9 mouse cellular contexts compared by ENCODE assay signal in the genomic region with DNA sequence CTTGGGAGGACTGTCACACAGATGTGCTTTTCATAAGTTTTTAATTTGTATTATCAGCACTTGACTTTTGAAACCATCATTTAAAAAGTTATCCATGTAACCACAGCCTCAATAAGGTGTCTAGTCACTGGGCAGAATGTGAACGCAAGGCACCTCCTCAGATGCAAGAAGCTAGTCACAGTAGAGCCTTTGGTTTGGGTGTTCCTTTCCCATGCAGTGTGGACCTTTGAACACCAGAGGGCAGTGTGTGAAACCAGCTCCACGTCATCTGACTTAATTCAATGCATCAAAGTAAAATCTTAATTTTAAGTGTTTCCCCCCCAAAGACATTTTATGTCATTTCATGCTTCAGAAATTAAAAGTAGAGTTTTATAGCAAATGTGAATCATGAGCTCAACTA.
DNase-seq lines count a peak whose midpoint lies in the region; ATAC-seq and TF ChIP-seq lines count a peak whose summit lies in the region.
"Had no signal": no experiment of that assay in that cellular context is flagged by ENCODE, and none has a peak within 500 bp of the region (broad histone marks: within the 10 kb centered on the region; RNA-seq: fewer than 3 reads in every experiment).

No protein-coding gene starts in this region.

- no peak overlapping the region for H3K4me3 ChIP-seq in hindbrain, embryonic 11.5 days (ENCODE audit: low read depth, low read length)
- no peak overlapping the region for H3K4me3 ChIP-seq in hindbrain, embryonic 16.5 days (ENCODE audit: low read length)
- no peak overlapping the region for H3K4me3 ChIP-seq in forebrain, embryonic 16.5 days (replicated peaks; ENCODE audit: low read length)
- H3K4me3 ChIP-seq in kidney, adult 2 months (ENCODE audit: insufficient read depth, low read depth, low read length) = no peak overlapping the region
- H3K4me3 ChIP-seq in limb, embryonic 11.5 days (ENCODE audit: low read depth, low read length) = no peak overlapping the region
- H3K4me3 ChIP-seq: neural tube, embryonic 13.5 days had no signal

- H3K27me3 ChIP-seq in hindbrain, embryonic 11.5 days (ENCODE audit: control insufficient read depth, insufficient read depth, low read length) = no peaks in the 10 kb centered on the region
- no peaks in the 10 kb centered on the region for H3K27me3 ChIP-seq in hindbrain, embryonic 16.5 days (replicated peaks; ENCODE audit: control insufficient read depth, insufficient read depth, low read length)
- no peaks in the 10 kb centered on the region for H3K27me3 ChIP-seq in forebrain, embryonic 16.5 days (replicated peaks; ENCODE audit: control insufficient read depth, insufficient read depth, low read length)
- H3K27me3 ChIP-seq in kidney, adult 2 months (replicated peaks; ENCODE audit: control insufficient read depth, insufficient read depth, low read length) = no peaks in the 10 kb centered on the region
- H3K27me3 ChIP-seq in limb, embryonic 11.5 days (ENCODE audit: control insufficient read depth, insufficient read depth, low read length) = no peaks in the 10 kb centered on the region
- H3K27me3 ChIP-seq: neural tube, embryonic 13.5 days had no signal

- peak; percentile 89 for TF ChIP-seq CTCF in kidney, adult 2 months (conservative IDR thresholded peaks at IDR 0.05; ENCODE audit: insufficient read depth, insufficient read length, low read depth, low read length)

- H3K9me3 ChIP-seq in hindbrain, embryonic 11.5 days (ENCODE audit: control insufficient read depth, low read length) = no peaks in the 10 kb centered on the region
- no peaks in the 10 kb centered on the region for H3K9me3 ChIP-seq in hindbrain, embryonic 16.5 days (ENCODE audit: control insufficient read depth, low read length)
- H3K9me3 ChIP-seq in forebrain, embryonic 16.5 days (ENCODE audit: control insufficient read depth, low read length) = no peaks in the 10 kb centered on the region
- no peaks in the 10 kb centered on the region for H3K9me3 ChIP-seq in limb, embryonic 11.5 days (ENCODE audit: control insufficient read depth, low read length)
- H3K9me3 ChIP-seq: neural tube, embryonic 13.5 days had no signal

- DNase-seq in hindbrain, embryonic 11.5 days (ENCODE audit: low spot score) = peak; percentile 87
- DNase-seq in c-Kit-positive CD71-positive TER-119-negative erythroid progenitor cells, embryonic 14.5 days (ENCODE audit: low read depth) = peak; percentile 35
- DNase-seq in kidney, adult 2 months = peak; percentile 75
- peak; percentile 88 for DNase-seq in limb, embryonic 11.5 days (ENCODE audit: low spot score)
- peak; percentile 83 for DNase-seq in neural tube, embryonic 10.5 days (ENCODE audit: extremely low spot score, low spot score)
- DNase-seq in telencephalon, adult 2 months (ENCODE audit: low read depth, low spot score) = peak; percentile 50

- H3K4me1 ChIP-seq in hindbrain, embryonic 11.5 days (replicated peaks; ENCODE audit: control insufficient read depth, insufficient read depth, low read length) = no peaks in the 10 kb centered on the region
- no peaks in the 10 kb centered on the region for H3K4me1 ChIP-seq in hindbrain, embryonic 16.5 days (ENCODE audit: control insufficient read depth, insufficient read depth, low read depth, low read length)
- H3K4me1 ChIP-seq in forebrain, embryonic 16.5 days (replicated peaks; ENCODE audit: control insufficient read depth, insufficient read depth, low read length) = peaks cover 5% of the 10 kb centered on the region; the same call in 1 of the 2 replicates
- H3K4me1 ChIP-seq in kidney, adult 2 months (ENCODE audit: control insufficient read depth, insufficient read depth, low read length) = no peaks in the 10 kb centered on the region
- no peaks in the 10 kb centered on the region for H3K4me1 ChIP-seq in limb, embryonic 11.5 days (ENCODE audit: control insufficient read depth, insufficient read depth, low read length)

- H3K9ac ChIP-seq in hindbrain, embryonic 11.5 days (ENCODE audit: low read depth, low read length) = no peak overlapping the region
- H3K9ac ChIP-seq in hindbrain, embryonic 16.5 days (ENCODE audit: low read depth, low read length) = no peak overlapping the region
- no peak overlapping the region for H3K9ac ChIP-seq in forebrain, embryonic 16.5 days (replicated peaks; ENCODE audit: low read depth, low read length)
- H3K9ac ChIP-seq in limb, embryonic 11.5 days (ENCODE audit: low read length) = no peak overlapping the region
- H3K9ac ChIP-seq: neural tube, embryonic 13.5 days had no signal

- no peak overlapping the region for H3K27ac ChIP-seq in hindbrain, embryonic 11.5 days (ENCODE audit: low read depth, low read length)
- H3K27ac ChIP-seq in hindbrain, embryonic 16.5 days (ENCODE audit: low read depth, low read length) = no peak overlapping the region
- no peak overlapping the region for H3K27ac ChIP-seq in forebrain, embryonic 16.5 days (ENCODE audit: low read length)
- no peak overlapping the region for H3K27ac ChIP-seq in kidney, adult 2 months (ENCODE audit: insufficient read depth, low read depth, low read length)
- no peak overlapping the region for H3K27ac ChIP-seq in limb, embryonic 11.5 days (replicated peaks; ENCODE audit: low read depth, low read length)
- H3K27ac ChIP-seq: neural tube, embryonic 13.5 days had no signal

- no peak overlapping the region for H3K4me2 ChIP-seq in hindbrain, embryonic 11.5 days (replicated peaks; ENCODE audit: low read depth, low read length)
- H3K4me2 ChIP-seq in hindbrain, embryonic 16.5 days (ENCODE audit: low read length) = no peak overlapping the region
- no peak overlapping the region for H3K4me2 ChIP-seq in forebrain, embryonic 16.5 days (ENCODE audit: low read length)
- H3K4me2 ChIP-seq in limb, embryonic 11.5 days (ENCODE audit: low read depth, severe bottlenecking) = no peak overlapping the region
- H3K4me2 ChIP-seq: neural tube, embryonic 13.5 days had no signal

- WGBS in hindbrain, embryonic 11.5 days = 41% methylated on average over 2 of the region's 2 CpGs
- WGBS in hindbrain, embryonic 16.5 days = 25% methylated on average over 2 of the region's 2 CpGs
- WGBS in forebrain, embryonic 16.5 days = 17% methylated on average over 2 of the region's 2 CpGs
- WGBS in kidney, adult 2 months = 23% methylated on average over 2 of the region's 2 CpGs
- WGBS in limb, embryonic 11.5 days = 27% methylated on average over 2 of the region's 2 CpGs

- peak; percentile 27; the same call in 1 of the 2 replicates for ATAC-seq in hindbrain, embryonic 11.5 days (ENCODE audit: low FRiP score)
- ATAC-seq in hindbrain, embryonic 16.5 days = no peak
- peak; percentile 45; the same call in 1 of the 2 replicates for ATAC-seq in forebrain, embryonic 16.5 days
- ATAC-seq in limb, embryonic 11.5 days (ENCODE audit: insufficient number of reproducible peaks, low FRiP score, low TSS enrichment, low read depth) = no peak

- TF ChIP-seq POLR2A in kidney, adult 2 months (IDR thresholded peaks at IDR 0.05; ENCODE audit: low read depth, low read length) = no peak

- no peaks in the 10 kb centered on the region for H3K36me3 ChIP-seq in hindbrain, embryonic 11.5 days (ENCODE audit: control insufficient read depth, insufficient read depth, low read length)
- no peaks in the 10 kb centered on the region for H3K36me3 ChIP-seq in hindbrain, embryonic 16.5 days (ENCODE audit: control insufficient read depth, insufficient read depth, low read length)
- no peaks in the 10 kb centered on the region for H3K36me3 ChIP-seq in forebrain, embryonic 16.5 days (ENCODE audit: control insufficient read depth, insufficient read depth)
- no peaks in the 10 kb centered on the region for H3K36me3 ChIP-seq in kidney, adult 2 months (ENCODE audit: control insufficient read depth, insufficient read depth, low read length)
- H3K36me3 ChIP-seq in limb, embryonic 11.5 days (ENCODE audit: control insufficient read depth, insufficient read depth, low read length) = no peaks in the 10 kb centered on the region
- H3K36me3 ChIP-seq: neural tube, embryonic 13.5 days had no signal

Comparison
In these comparisons a context has a peak if more than half of its experiments do, and no peak if none do; other contexts are left out.
1. ATAC-seq: peak in hindbrain, embryonic 11.5 days (single experiment) and forebrain, embryonic 16.5 days (single experiment); none in hindbrain, embryonic 16.5 days (single experiment) and limb, embryonic 11.5 days (single experiment).
2. DNase-seq: peak in every context shown above with its lines; median percentile 88 in limb, embryonic 11.5 days; 87 in hindbrain, embryonic 11.5 days; 83 in neural tube, embryonic 10.5 days; 75 in kidney, adult 2 months; 50 in telencephalon, adult 2 months; 35 in c-Kit-positive CD71-positive TER-119-negative erythroid progenitor cells, embryonic 14.5 days.